Mouse (Mus musculus): ENCODE results near the gene Kif26b.

The Kif26b gene

DNA sequence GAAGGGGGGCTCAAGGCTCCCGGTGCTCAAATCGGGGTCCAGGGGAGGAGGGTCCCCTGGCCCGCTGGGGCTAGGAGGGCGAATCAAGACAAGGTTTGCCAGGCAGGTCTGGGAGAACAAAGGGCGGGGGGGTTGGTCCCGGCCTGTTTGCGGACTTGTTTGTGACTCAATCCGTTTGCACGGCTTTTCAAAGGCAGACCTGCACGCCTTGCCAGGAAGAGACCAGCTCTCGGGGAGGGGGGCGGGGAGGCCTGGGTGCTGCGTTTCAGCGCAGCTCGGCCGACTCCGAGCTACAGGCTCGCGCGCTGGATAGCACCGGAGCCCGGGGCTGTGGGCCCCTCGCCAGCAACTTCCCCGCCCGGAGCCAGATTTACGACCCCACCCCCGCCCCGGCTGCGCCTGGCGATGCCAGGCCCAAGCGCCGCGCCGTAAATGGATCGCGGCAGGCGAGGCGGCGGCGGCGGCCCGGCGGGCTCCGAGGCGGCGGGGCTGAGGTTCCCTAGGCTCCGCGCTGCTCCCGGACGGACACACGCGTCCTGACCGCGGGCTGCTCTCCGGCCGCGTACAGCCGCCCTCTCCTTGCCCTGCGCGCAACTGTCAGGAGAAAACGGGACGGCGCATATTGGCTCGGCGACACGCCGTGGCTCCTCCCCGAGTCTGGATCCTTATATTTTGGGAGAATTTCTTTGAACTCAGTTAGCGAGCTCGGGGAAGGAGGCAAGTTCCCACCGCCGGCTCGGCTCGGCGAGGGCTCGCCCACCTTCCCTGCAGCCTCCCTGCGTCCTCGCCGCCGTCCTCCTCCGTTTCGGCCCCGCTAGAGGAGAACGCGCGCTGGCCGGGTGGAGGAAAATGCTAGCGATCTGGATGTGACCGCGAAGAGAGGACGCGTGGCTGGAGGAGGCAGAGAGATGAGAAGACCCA lies at the start of gene Kif26b:
TSS of gene Kif26b (plus strand) at position 695 of the 921 bp plus-strand sequence.
- peak; percentile 36 for DNase-seq (ENCODE audit: low read depth, low spot score)

GRCm38 (mm10) chr1:178483854-178484253 lies 45.1 kb upstream of the Kif26b start:
- no peak for DNase-seq (ENCODE audit: low read depth, low spot score)

DNA sequence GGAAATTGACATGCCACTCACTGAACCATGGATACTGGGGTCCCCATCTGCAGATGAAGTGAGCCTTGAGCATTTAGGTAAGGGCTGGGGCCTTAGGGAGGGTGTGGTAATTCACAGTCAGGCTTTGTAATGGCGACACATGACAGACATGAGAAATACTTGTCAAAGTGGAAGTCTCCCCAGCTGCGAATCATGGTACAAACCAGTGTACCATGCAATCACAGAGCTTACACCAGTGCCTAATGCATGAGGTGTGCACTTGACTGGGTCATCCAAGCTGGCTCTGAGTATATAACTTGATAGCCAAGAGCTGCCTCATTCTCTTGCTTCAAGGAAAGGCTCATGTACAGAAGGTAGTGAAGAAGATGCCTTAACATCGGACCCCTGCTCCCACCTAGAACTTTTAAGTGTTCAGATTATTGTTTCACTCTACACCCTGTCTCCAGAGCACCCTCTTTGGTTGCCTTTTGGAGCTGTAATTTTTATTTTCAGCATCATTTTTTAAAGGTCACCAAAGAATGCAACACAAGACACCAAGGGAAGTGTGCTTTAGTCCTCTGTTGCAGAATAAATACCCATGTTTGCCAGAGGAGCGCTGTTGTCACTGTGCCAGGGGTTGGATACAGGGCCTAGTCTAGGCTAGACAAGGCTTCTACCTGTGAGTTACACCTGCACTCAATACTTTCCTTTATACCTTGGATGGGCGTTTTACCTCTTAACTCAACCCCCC lies 43.6 kb upstream of the Kif26b start:
- no peak for DNase-seq (ENCODE audit: low read depth, low spot score)

- DNase-seq (ENCODE audit: low read depth, low spot score) = no peak
Measured at GRCm38 (mm10) chr1:178485868-178486220, 43.1 kb upstream of the Kif26b start.

- no peak for DNase-seq (ENCODE audit: low read depth, low spot score)
Measured at GRCm38 (mm10) chr1:178486828-178487227, 42.1 kb upstream of the Kif26b start.

- DNase-seq (ENCODE audit: low read depth, low spot score) = no peak
Measured at GRCm38 (mm10) chr1:178489127-178489526, 39.8 kb upstream of the Kif26b start.

- DNase-seq (ENCODE audit: low read depth, low spot score) = no peak
Measured at GRCm38 (mm10) chr1:178491733-178492132, 37.2 kb upstream of the Kif26b start.

DNA sequence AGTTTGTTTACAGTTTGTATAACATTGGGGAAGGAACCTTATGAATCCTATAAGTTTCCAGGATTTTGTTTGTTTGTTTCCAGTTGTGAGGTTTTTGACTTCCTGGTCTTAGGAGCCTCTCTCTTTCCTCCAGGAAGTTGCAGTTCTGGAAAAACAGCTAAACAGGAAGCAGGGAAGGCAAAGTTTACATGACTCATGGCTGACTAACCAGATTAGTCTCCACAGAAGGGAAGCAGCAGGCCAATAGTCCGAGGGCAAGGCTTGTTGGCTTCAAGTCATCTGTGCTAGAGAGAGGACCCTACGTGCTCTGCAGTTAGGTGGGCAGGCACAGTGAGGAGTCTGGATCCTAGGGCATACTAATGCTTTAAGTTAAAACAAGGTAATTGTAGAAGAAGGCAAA lies 36.4 kb upstream of the Kif26b start:
- no peak for DNase-seq (ENCODE audit: low read depth, low spot score)

DNA sequence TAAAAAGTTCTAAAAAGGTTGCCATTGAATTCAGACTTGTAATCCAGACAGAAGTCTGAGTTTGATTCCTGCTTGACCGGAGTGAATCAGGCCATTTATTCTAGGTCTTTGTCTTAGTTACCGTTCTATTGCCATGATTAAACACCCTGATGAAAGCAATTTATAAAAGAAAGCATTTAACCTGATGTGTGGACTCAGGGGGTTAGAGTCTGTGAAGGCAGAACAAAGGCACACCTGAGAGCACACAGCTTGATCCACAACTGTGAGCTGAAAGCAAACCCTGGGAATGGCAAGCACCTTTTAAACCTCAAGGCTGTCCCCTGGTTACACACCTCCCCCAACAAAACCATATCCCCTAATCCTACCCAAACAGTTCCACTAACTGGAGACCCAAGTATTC lies 32.7 kb upstream of the Kif26b start:
- DNase-seq (ENCODE audit: low read depth, low spot score) = no peak

DNA sequence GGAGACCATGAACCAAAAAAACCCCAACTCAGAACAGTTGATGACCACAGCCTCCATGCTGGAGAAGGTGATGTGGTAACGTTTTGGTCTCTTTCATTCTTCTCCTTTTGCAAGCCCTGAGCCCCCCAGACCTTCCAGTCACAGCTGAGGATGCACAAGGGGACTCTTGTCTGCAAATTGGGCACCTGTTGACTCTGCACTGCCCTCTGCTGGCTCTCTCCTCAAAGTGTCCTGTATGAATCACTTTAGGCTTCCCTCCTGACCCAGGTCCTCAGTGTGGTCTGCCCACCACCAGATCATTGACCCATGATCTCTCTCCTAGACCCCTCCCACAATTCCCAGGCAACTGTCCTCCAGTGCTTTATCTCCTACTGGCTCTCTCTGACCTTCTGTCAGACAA lies 32.1 kb upstream of the Kif26b start:
- peak; percentile 52 for DNase-seq (ENCODE audit: low read depth, low spot score)

DNA sequence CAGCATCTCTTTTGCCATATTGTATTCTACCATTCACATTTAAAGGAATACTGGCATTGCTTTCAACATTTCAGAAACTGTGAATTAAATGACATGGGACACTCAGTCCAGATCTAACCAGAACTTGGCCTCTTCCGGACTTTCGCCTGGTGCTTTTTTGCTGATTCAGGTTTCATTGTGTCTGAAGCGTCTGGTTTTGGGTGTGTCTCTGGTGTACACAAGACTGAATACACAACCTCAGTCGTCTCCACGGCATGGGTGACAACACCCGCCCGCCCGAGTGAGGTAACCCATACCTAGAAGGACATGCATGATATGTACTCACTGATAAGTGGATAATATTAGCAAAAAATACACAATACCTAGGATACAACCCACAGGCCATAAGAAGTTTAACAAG lies 22.0 kb upstream of the Kif26b start:
- DNase-seq (ENCODE audit: low read depth, low spot score) = no peak

DNA sequence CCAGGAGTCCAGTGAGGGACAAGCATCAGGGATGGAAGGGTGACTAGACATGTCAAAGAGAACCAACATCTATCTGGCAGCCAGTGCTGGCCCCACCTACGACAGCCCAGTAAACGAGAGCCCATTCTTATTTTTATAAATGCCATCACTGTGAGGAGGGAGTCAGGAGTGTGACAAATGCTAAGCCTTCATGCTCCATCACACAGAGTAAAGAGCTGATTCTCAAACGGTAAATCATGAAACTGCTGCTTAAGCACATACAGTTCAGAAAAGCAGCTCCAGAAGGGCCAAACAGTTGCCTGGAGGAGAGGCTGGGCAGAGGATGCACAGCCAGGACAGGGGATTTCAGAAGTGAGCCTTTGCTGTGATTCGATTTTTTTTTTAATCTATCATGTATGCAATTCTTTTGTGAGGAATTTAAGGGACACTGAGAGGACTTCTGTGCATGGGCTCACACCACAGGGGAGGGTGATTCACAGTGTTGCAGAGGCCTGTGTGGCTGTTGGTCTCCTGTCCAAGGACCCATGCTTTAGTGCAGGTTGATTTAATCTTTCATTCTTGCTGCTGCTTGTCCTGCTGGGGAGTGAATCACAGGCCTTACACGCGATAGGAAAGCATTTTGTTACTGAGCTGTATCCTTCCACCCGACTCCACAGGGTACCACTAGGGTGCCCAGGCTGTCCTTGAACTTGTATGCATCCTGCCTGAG lies 16.4 kb upstream of the Kif26b start:
- DNase-seq (ENCODE audit: low read depth, low spot score) = no peak

DNA sequence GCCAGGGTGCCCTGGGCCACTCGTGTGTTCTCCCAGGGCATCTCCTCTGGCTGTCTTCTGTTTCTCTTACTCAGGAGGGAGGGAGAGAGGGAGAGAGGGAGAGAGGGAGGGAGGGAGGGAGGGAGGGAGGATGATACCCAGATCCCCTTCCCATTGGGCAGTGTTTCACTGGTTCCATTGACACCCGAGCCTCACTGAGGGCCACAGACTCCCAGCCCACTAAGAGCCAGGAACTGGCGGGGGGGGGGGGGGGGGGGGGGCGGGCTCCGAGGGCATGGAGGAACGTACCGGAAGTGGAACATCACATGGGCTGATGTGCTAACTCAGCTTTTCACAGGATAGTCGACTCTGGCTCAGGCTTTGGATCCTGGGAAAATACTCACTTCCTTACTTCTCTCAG lies 15.0 kb upstream of the Kif26b start:
- DNase-seq (ENCODE audit: low read depth, low spot score) = no peak

GRCm38 (mm10) chr1:178515839-178516238 lies 13.1 kb upstream of the Kif26b start:
- no peak for DNase-seq (ENCODE audit: low read depth, low spot score)

GRCm38 (mm10) chr1:178522389-178522788 lies 6.5 kb upstream of the Kif26b start:
- DNase-seq (ENCODE audit: low read depth, low spot score) = no peak

- no peak for DNase-seq (ENCODE audit: low read depth, low spot score)
Measured at GRCm38 (mm10) chr1:178523152-178523551, 5.8 kb upstream of the Kif26b start.

DNA sequence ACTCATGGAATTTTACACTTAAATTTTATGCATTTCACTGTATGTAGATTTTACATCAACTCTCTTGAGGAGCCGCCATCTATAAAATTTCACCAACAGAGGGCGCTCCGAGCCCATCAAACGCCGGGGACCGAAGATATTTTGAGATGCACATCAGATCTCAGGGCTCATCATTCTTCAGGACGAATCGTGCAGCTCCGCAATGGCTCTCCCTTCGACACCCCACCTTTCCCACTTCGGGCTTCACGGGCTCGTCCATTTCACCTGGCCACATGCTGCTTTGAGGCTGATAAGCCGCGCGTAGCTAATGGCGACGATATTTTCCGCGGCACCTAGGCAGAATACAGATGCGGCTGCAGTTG lies 1.8 kb upstream of the Kif26b start:
- peak; percentile 84 for DNase-seq (ENCODE audit: low read depth, low spot score)

DNA sequence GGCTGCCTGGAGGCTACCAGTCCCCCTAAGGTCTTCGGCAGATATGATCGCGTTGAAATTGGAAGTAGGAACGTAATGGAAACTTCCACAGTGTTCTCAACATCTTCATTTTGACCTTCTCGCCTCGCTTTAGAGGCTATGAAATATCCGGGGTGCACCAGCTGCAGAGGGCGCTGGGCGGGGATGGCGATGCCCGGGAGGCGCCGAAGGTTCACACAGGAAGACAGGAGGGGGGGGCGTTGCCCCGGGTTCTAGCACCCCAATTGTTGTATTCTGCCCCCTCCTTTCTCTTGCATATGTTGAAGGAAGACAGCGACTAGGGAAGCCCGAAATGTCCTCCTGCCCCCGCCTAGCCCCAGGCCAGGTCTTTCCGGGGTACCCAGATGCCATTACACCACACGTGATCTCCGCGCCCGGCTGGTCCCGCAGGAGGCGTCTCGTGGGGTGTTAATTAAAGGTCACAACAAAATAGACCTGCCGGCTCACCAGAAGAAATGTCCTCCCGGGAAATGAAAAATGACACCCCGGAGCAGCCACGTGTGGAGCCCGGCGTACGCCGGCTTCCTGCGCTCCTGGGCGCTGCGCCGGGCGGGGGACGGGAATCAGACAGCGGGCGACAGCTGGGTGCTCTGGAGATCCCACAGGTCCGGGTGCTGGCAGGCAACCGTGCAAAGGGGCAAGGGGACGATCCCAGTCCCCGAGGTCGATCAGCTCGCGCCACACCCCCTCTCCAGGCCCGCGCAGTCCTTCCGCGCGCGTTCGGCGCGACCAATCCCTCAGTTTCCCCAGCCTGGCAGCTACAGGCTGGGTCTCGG lies 1.2 kb upstream of the Kif26b start:
- no peak for DNase-seq (ENCODE audit: low read depth, low spot score)

GRCm38 (mm10) chr1:178529512-178530300 lies 781 bp downstream of the Kif26b start:
- peak; percentile 10 for DNase-seq (ENCODE audit: low read depth, low spot score)

DNA sequence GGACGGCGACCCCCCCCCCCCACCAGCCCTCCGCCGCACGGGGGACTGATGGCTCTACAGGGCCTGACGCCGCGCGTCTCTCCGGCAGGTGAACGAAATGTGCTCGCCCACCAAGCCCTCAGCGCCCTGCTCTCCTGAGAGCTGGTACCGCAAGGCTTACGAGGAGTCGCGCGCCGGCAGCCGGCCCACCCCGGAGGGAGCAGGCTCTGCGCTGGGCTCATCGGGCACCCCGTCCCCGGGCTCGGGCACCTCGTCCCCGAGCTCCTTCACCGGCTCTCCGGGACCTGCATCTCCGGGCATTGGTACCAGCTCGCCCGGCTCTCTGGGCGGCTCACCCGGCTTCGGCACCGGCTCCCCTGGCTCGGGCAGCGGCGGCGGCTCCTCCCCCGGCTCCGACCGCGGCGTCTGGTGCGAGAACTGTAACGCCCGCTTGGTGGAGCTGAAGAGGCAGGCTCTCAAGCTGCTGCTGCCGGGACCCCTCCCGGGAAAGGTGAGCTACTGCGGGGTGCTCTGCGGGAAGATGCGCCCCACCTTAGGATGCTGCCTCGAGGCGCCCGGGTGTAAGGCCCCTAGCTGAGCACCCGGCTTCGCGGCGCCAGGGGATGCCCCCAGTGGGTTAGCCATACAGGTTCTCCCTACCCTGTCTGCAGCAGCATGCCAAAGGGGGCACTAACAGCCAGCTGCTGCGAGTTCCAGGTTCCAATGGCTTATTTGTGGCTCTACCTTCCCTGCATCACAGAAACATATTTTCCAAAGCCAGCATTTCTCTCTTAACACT lies 1.6 kb downstream of the Kif26b start:
- DNase-seq (ENCODE audit: low read depth, low spot score) = peak; percentile 65
